Mouse (Mus musculus): ENCODE measurements around the gene Fzd9. TPM values are rescaled to one million over a fixed set of nuclear protein-coding genes. Genes with fewer than 3 reads are reported as not detected.

Gene Fzd9
- polyA plus RNA-seq, 1 experiment from 2014 or later: 12.4 TPM

GRCm38 (mm10) chr5:135274663-135275396 lies 23.8 kb upstream of the Fzd9 start:
- Histone ChIP-seq H3K9ac (replicated peaks; ENCODE audit: low read depth, low read length) (peak overlapping the region; percentile 41; the same call in 1 of the 2 replicates), H3K27me3 (replicated peaks; ENCODE audit: control insufficient read depth, insufficient read depth, low read length) (peaks cover 2% of the 10 kb centered on the region; the same call in 1 of the 2 replicates), H3K4me1 (replicated peaks; ENCODE audit: control insufficient read depth, insufficient read depth, low read length) (peaks cover 22% of the 10 kb centered on the region), H3K36me3 (ENCODE audit: control insufficient read depth, insufficient read depth) (no peaks in the 10 kb centered on the region), H3K4me3 (replicated peaks; ENCODE audit: low read length) (0 out of 2 replicates have a peak overlapping the region, but pooled peaks have one; percentile 3), H3K4me2 (ENCODE audit: low read length) (peak overlapping the region; percentile 42), H3K9me3 (ENCODE audit: control insufficient read depth, low read length) (no peaks in the 10 kb centered on the region), H3K27ac (ENCODE audit: low read length) (peak overlapping the region; percentile 48)
- WGBS: 7% methylated on average over 15 of the region's 15 CpGs
- ATAC-seq: peak; percentile 46

- H3K9me3 ChIP-seq (ENCODE audit: control insufficient read depth, low read length): no peaks in the 10 kb centered on the region
- no peaks in the 10 kb centered on the region for H3K36me3 ChIP-seq (ENCODE audit: control insufficient read depth, insufficient read depth)
- peaks cover 21% of the 10 kb centered on the region for H3K4me1 ChIP-seq (replicated peaks; ENCODE audit: control insufficient read depth, insufficient read depth, low read length)
- H3K4me3 ChIP-seq (replicated peaks; ENCODE audit: low read length): no peak overlapping the region
- H3K27ac ChIP-seq (ENCODE audit: low read length): peak overlapping the region; percentile 1; the same call in 1 of the 2 replicates
- 14% methylated on average over 12 of the region's 12 CpGs for WGBS
- H3K27me3 ChIP-seq (replicated peaks; ENCODE audit: control insufficient read depth, insufficient read depth, low read length): peaks cover 2% of the 10 kb centered on the region; the same call in 1 of the 2 replicates
- no peak overlapping the region for H3K4me2 ChIP-seq (ENCODE audit: low read length)
- no peak overlapping the region for H3K9ac ChIP-seq (replicated peaks; ENCODE audit: low read depth, low read length)
- ATAC-seq: peak; percentile 73
Observed at GRCm38 (mm10) chr5:135271563-135272165, 20.6 kb upstream of the Fzd9 start.

DNA sequence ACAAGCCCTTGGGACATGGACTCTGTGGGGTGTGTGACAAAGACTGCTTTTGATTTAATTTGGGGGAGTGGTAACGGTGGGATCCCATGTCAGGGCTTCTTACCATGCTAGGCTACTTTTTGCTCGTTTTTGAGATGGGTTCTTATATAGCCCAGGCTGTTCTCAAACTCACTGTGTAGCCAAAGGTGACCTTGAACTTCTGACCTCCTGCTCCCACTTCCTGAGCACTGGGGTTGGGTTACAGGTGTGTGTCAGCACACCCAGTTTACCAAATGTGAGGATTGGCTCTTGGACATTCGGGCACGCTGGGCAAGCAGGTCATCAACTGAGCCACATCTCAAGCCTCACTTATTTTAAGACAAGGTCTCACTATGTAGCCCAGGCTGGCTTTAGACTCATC lies 19.3 kb upstream of the Fzd9 start:
- H3K9me3 ChIP-seq (ENCODE audit: control insufficient read depth, low read length): no peaks in the 10 kb centered on the region
- H3K4me2 ChIP-seq (ENCODE audit: low read length): no peak overlapping the region
- H3K4me3 ChIP-seq (replicated peaks; ENCODE audit: low read length): no peak overlapping the region
- no peak overlapping the region for H3K9ac ChIP-seq (replicated peaks; ENCODE audit: low read depth, low read length)
- peaks cover 18% of the 10 kb centered on the region for H3K4me1 ChIP-seq (replicated peaks; ENCODE audit: control insufficient read depth, insufficient read depth, low read length)
- H3K27me3 ChIP-seq (replicated peaks; ENCODE audit: control insufficient read depth, insufficient read depth, low read length): no peaks in the 10 kb centered on the region
- no peak overlapping the region for H3K27ac ChIP-seq (ENCODE audit: low read length)
- WGBS: 84% methylated on average over 4 of the region's 4 CpGs
- H3K36me3 ChIP-seq (ENCODE audit: control insufficient read depth, insufficient read depth): no peaks in the 10 kb centered on the region
- ATAC-seq: no peak

- 82% methylated on average over 8 of the region's 8 CpGs for WGBS
Observed at GRCm38 (mm10) chr5:135269451-135269850, 18.4 kb upstream of the Fzd9 start.

GRCm38 (mm10) chr5:135264548-135264947 lies 13.5 kb upstream of the Fzd9 start:
- Histone ChIP-seq H3K27me3 (replicated peaks; ENCODE audit: control insufficient read depth, insufficient read depth, low read length) (no peaks in the 10 kb centered on the region), H3K36me3 (ENCODE audit: control insufficient read depth, insufficient read depth) (no peaks in the 10 kb centered on the region), H3K4me3 (replicated peaks; ENCODE audit: low read length) (no peak overlapping the region), H3K27ac (ENCODE audit: low read length) (0 out of 2 replicates have a peak overlapping the region, but pooled peaks have one; percentile 3), H3K9me3 (ENCODE audit: control insufficient read depth, low read length) (no peaks in the 10 kb centered on the region), H3K4me1 (replicated peaks; ENCODE audit: control insufficient read depth, insufficient read depth, low read length) (peaks cover 7% of the 10 kb centered on the region; the same call in 1 of the 2 replicates), H3K4me2 (ENCODE audit: low read length) (no peak overlapping the region), H3K9ac (replicated peaks; ENCODE audit: low read depth, low read length) (no peak overlapping the region)
- WGBS: 61% methylated on average over 9 of the region's 9 CpGs
- 0 out of 2 replicates have a peak, but pooled peaks have one; percentile 3 for ATAC-seq

More at GRCm38 (mm10) chr5:135269451-135269850, 18.4 kb upstream of the Fzd9 start:
- H3K4me2 ChIP-seq (ENCODE audit: low read length): no peak overlapping the region
- no peak overlapping the region for H3K9ac ChIP-seq (replicated peaks; ENCODE audit: low read depth, low read length)
- peaks cover 10% of the 10 kb centered on the region for H3K4me1 ChIP-seq (replicated peaks; ENCODE audit: control insufficient read depth, insufficient read depth, low read length)
- no peak for ATAC-seq
- H3K27ac ChIP-seq (ENCODE audit: low read length): no peak overlapping the region
- no peak overlapping the region for H3K4me3 ChIP-seq (replicated peaks; ENCODE audit: low read length)
- H3K36me3 ChIP-seq (ENCODE audit: control insufficient read depth, insufficient read depth): no peaks in the 10 kb centered on the region
- no peaks in the 10 kb centered on the region for H3K9me3 ChIP-seq (ENCODE audit: control insufficient read depth, low read length)
- no peaks in the 10 kb centered on the region for H3K27me3 ChIP-seq (replicated peaks; ENCODE audit: control insufficient read depth, insufficient read depth, low read length)

- Histone ChIP-seq H3K4me1 (replicated peaks; ENCODE audit: control insufficient read depth, insufficient read depth, low read length) (peaks cover 7% of the 10 kb centered on the region), H3K27me3 (replicated peaks; ENCODE audit: control insufficient read depth, insufficient read depth, low read length) (no peaks in the 10 kb centered on the region), H3K9me3 (ENCODE audit: control insufficient read depth, low read length) (no peaks in the 10 kb centered on the region), H3K9ac (replicated peaks; ENCODE audit: low read depth, low read length) (no peak overlapping the region), H3K4me2 (ENCODE audit: low read length) (no peak overlapping the region; the same call in 1 of the 2 replicates), H3K27ac (ENCODE audit: low read length) (0 out of 2 replicates have a peak overlapping the region, but pooled peaks have one; percentile 4), H3K4me3 (replicated peaks; ENCODE audit: low read length) (no peak overlapping the region), H3K36me3 (ENCODE audit: control insufficient read depth, insufficient read depth) (no peaks in the 10 kb centered on the region)
- 14% methylated on average over 17 of the region's 17 CpGs for WGBS
- ATAC-seq: peak; percentile 94
Observed at GRCm38 (mm10) chr5:135263866-135264503, 13.0 kb upstream of the Fzd9 start.

DNA sequence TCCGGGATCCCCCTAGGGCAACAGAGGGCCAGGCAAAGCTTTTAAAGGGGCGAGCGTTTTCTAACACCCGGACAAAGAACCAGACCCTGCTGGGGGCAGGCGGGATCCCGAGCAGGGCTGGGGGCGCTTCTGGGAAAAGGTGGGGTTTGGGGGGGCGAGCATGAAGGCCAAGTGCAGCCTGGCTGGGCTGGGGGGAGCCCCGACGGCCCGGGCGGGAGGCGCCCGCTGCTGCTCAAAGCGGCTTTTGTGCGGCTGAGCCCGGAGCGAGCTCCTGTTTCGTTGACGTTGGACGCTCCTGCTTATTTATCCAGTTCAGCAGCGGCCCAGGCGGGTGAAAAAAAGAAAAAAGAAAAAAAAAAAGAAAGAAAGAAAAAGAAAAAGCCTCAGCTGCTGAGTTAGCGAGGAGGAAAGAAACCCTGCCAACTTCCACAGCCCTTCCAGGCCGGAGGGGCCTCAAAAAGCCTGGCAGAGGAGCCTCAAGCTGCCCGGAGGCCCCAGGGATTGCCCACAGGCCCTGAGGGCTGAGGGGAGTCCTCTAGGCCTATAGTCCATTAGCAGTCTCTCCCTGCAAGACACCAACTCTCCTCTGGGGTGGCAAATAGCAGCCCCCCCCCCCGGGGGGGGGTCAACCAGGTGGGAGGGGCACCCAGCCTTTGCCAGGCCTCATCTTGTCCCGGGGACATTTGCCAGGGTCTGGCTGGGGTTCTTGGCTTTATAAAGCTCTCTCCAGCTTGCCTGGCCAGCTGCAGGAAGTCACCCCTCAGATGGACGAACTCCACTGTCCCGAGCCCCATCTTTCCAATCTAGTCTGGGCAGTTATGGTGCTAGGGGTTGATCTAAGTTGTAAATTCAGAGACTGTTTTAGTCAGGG lies 7.5 kb upstream of the Fzd9 start:
- Histone ChIP-seq H3K9ac (replicated peaks; ENCODE audit: low read depth, low read length) (peak overlapping the region; percentile 66), H3K36me3 (ENCODE audit: control insufficient read depth, insufficient read depth) (no peaks in the 10 kb centered on the region), H3K27me3 (replicated peaks; ENCODE audit: control insufficient read depth, insufficient read depth, low read length) (no peaks in the 10 kb centered on the region), H3K27ac (ENCODE audit: low read length) (peak overlapping the region; percentile 88), H3K4me2 (ENCODE audit: low read length) (peak overlapping the region; percentile 48), H3K4me3 (replicated peaks; ENCODE audit: low read length) (peak overlapping the region; percentile 32), H3K4me1 (replicated peaks; ENCODE audit: control insufficient read depth, insufficient read depth, low read length) (peaks cover 18% of the 10 kb centered on the region), H3K9me3 (ENCODE audit: control insufficient read depth, low read length) (no peaks in the 10 kb centered on the region)
- 4% methylated on average over 30 of the region's 30 CpGs for WGBS
- peak; percentile 68 for ATAC-seq

GRCm38 (mm10) chr5:135257559-135257958 lies 6.5 kb upstream of the Fzd9 start:
- no peak for ATAC-seq
- WGBS: 79% methylated on average over 12 of the region's 12 CpGs

More at GRCm38 (mm10) chr5:135257559-135257958, 6.5 kb upstream of the Fzd9 start:
- peaks cover 25% of the 10 kb centered on the region for H3K4me1 ChIP-seq (replicated peaks; ENCODE audit: control insufficient read depth, insufficient read depth, low read length)
- H3K9me3 ChIP-seq (ENCODE audit: control insufficient read depth, low read length): no peaks in the 10 kb centered on the region
- no peaks in the 10 kb centered on the region for H3K36me3 ChIP-seq (ENCODE audit: control insufficient read depth, insufficient read depth)
- peak overlapping the region; percentile 88 for H3K27ac ChIP-seq (ENCODE audit: low read length)
- no peak overlapping the region for H3K4me2 ChIP-seq (ENCODE audit: low read length)
- no peak overlapping the region for H3K4me3 ChIP-seq (replicated peaks; ENCODE audit: low read length)
- H3K27me3 ChIP-seq (replicated peaks; ENCODE audit: control insufficient read depth, insufficient read depth, low read length): no peaks in the 10 kb centered on the region
- H3K9ac ChIP-seq (replicated peaks; ENCODE audit: low read depth, low read length): no peak overlapping the region

Data from forebrain, embryonic 16.5 days (tissue).